Mouse (Mus musculus): ENCODE results near the gene Mien1.

DNA sequence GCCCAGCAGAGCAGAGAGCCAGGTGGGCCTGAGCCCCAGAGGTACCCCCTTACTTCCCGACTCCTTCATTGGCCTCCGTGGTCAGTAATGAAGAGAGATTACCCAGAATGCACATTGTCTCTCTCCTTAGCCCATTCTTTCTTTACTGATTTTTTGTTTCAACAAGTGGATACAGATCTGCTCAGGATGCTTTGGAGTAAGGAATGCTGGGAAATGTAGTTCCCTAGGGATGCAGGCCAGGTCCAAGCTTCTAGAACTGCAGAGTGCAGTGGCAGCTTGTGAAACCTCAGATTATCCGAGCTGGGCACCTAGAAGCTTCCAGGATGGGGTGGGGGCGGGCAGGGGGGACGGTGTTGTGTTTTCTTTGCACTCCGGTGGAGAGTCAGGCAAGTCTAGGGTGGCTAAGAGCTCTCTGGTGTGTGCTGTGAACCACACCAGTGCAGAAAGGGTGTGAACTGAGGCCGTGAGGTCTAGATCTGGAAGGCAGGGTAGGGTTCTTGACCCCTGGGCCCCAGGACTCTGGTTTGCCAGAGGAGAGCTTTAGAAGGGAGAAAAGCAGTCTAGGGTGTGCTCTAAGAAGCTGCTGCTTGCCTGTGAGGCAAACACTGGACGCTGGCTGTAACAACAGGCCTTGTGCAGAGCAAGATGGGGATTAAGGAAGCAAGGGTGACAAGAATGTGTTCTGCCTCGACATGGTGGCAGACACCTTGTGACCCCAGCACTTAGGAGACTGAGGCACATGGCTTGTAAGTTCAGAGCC, 6.9 kb downstream of the Mien1 start:
- no peak for TF ChIP-seq CTCF (IDR thresholded peaks at IDR 0.05; ENCODE audit: extremely low read depth, insufficient read depth, insufficient read length, insufficient replicate concordance)
- TF ChIP-seq POLR2A (IDR thresholded peaks at IDR 0.05; ENCODE audit: low read depth, low read length), result no peak

Data from spleen, adult 2 months (tissue).